30 mouse cellular contexts compared by ENCODE assay signal in genomic region chr4:132477833-132478232, GRCm38 (mm10). TPM values are rescaled to one million over a fixed set of nuclear protein-coding genes. Genes with fewer than 3 reads are reported as not detected.
A peak's percentile ranks its signal among the peaks of the same experiment; 100 is the strongest.
DNase-seq lines count a peak whose midpoint lies in the region; ATAC-seq and TF ChIP-seq lines count a peak whose summit lies in the region.
"Had no signal": no experiment of that assay in that cellular context is flagged by ENCODE, and none has a peak within 500 bp of the region (broad histone marks: within the 10 kb centered on the region; RNA-seq: fewer than 3 reads in every experiment).

No protein-coding gene starts in this region.

- no peak overlapping the region for H3K4me2 ChIP-seq in intestine, postnatal 0 days (replicated peaks; ENCODE audit: low read depth)
- H3K4me2 ChIP-seq in intestine, embryonic 16.5 days (ENCODE audit: low read depth, low read length): no peak overlapping the region
- no peak overlapping the region for H3K4me2 ChIP-seq in heart, embryonic 12.5 days
- H3K4me2 ChIP-seq: embryonic facial prominence, embryonic 13.5 days; embryonic facial prominence, embryonic 15.5 days; forebrain, embryonic 12.5 days had no signal

- no peak overlapping the region for H3K9ac ChIP-seq in intestine, postnatal 0 days (ENCODE audit: low read depth, low read length)
- H3K9ac ChIP-seq in intestine, embryonic 16.5 days (ENCODE audit: low read depth, low read length): no peak overlapping the region
- no peak overlapping the region for H3K9ac ChIP-seq in heart, embryonic 12.5 days
- H3K9ac ChIP-seq: embryonic facial prominence, embryonic 13.5 days; embryonic facial prominence, embryonic 15.5 days; forebrain, embryonic 12.5 days had no signal

- H3K4me3 ChIP-seq in intestine, postnatal 0 days (ENCODE audit: low read depth, low read length): no peak overlapping the region
- no peak overlapping the region for H3K4me3 ChIP-seq in intestine, embryonic 16.5 days (ENCODE audit: low read length)
- no peak overlapping the region for H3K4me3 ChIP-seq in brown adipose tissue, adult 24 weeks (ENCODE audit: insufficient read depth, low read depth, low read length)
- no peak overlapping the region for H3K4me3 ChIP-seq in heart, embryonic 12.5 days
- H3K4me3 ChIP-seq: embryonic facial prominence, embryonic 13.5 days; embryonic facial prominence, embryonic 15.5 days; erythroblast, embryonic 14.5 days; forebrain, embryonic 10.5 days; forebrain, embryonic 12.5 days had no signal

- H3K27ac ChIP-seq in intestine, postnatal 0 days (ENCODE audit: low read depth, low read length): peak overlapping the region; percentile 65
- H3K27ac ChIP-seq in intestine, embryonic 16.5 days (ENCODE audit: low read length): no peak overlapping the region
- H3K27ac ChIP-seq in brown adipose tissue, adult 24 weeks (replicated peaks; ENCODE audit: low read depth, low read length): peak overlapping the region; percentile 83
- H3K27ac ChIP-seq in heart, embryonic 12.5 days (ENCODE audit: poor library complexity, severe bottlenecking): no peak overlapping the region
- H3K27ac ChIP-seq: embryonic facial prominence, embryonic 13.5 days; embryonic facial prominence, embryonic 15.5 days; forebrain, embryonic 10.5 days; forebrain, embryonic 12.5 days had no signal

- no peaks in the 10 kb centered on the region for H3K9me3 ChIP-seq in intestine, postnatal 0 days (ENCODE audit: control insufficient read depth)
- no peaks in the 10 kb centered on the region for H3K9me3 ChIP-seq in intestine, embryonic 16.5 days (ENCODE audit: control insufficient read depth, low read length)
- no peaks in the 10 kb centered on the region for H3K9me3 ChIP-seq in heart, embryonic 12.5 days (replicated peaks)
- H3K9me3 ChIP-seq: embryonic facial prominence, embryonic 13.5 days; embryonic facial prominence, embryonic 15.5 days; forebrain, embryonic 10.5 days; forebrain, embryonic 12.5 days; G1E had no signal

- no peak for ATAC-seq in intestine, postnatal 0 days
- no peak for ATAC-seq in intestine, embryonic 16.5 days
- no peak for ATAC-seq in heart, embryonic 12.5 days (ENCODE audit: insufficient number of reproducible peaks, low FRiP score)
- ATAC-seq: activated CD4-positive, CD25-positive, alpha-beta regulatory T cell, adult 4 months; CD4-positive, CD25-positive, alpha-beta regulatory T cell, adult 4 months; forebrain, embryonic 14.5 days; Patski had no signal

- no peaks in the 10 kb centered on the region for H3K27me3 ChIP-seq in intestine, postnatal 0 days (replicated peaks; ENCODE audit: control insufficient read depth, insufficient read depth, low read length)
- no peaks in the 10 kb centered on the region for H3K27me3 ChIP-seq in intestine, embryonic 16.5 days (replicated peaks; ENCODE audit: control insufficient read depth, insufficient read depth, low read length)
- no peaks in the 10 kb centered on the region for H3K27me3 ChIP-seq in heart, embryonic 12.5 days (replicated peaks)
- H3K27me3 ChIP-seq: CH12.LX; embryonic facial prominence, embryonic 13.5 days; embryonic facial prominence, embryonic 15.5 days; forebrain, embryonic 12.5 days; Patski had no signal

- no peaks in the 10 kb centered on the region for H3K4me1 ChIP-seq in intestine, postnatal 0 days (replicated peaks; ENCODE audit: control insufficient read depth, insufficient read depth, low read length)
- H3K4me1 ChIP-seq in intestine, embryonic 16.5 days (ENCODE audit: control insufficient read depth, insufficient read depth, low read length): peaks cover 4% of the 10 kb centered on the region
- H3K4me1 ChIP-seq in brown adipose tissue, adult 24 weeks (ENCODE audit: control insufficient read depth, insufficient read depth, insufficient read length, low read length): peaks cover 3% of the 10 kb centered on the region; the same call in 1 of the 2 replicates
- H3K4me1 ChIP-seq in heart, embryonic 12.5 days (replicated peaks): no peaks in the 10 kb centered on the region
- H3K4me1 ChIP-seq: embryonic facial prominence, embryonic 13.5 days; embryonic facial prominence, embryonic 15.5 days; forebrain, embryonic 10.5 days; forebrain, embryonic 12.5 days had no signal

- H3K36me3 ChIP-seq in intestine, postnatal 0 days (ENCODE audit: control insufficient read depth, insufficient read depth): no peaks in the 10 kb centered on the region
- no peaks in the 10 kb centered on the region for H3K36me3 ChIP-seq in intestine, embryonic 16.5 days (ENCODE audit: control insufficient read depth, insufficient read depth, low read length)
- H3K36me3 ChIP-seq in heart, embryonic 12.5 days: no peaks in the 10 kb centered on the region
- H3K36me3 ChIP-seq: embryonic facial prominence, embryonic 13.5 days; embryonic facial prominence, embryonic 15.5 days; forebrain, embryonic 10.5 days; forebrain, embryonic 12.5 days; G1E had no signal

- DNase-seq in kidney, adult 9 months: peak; percentile 62
- DNase-seq in kidney, postnatal 10 days: no peak
- peak; percentile 40 to 59 for DNase-seq in kidney, postnatal 36 days
- no peak for DNase-seq in kidney, adult 11 months
- DNase-seq: adrenal gland, adult 8-10 months; adrenal gland, postnatal 14 days; adrenal gland, postnatal 36 days; B cell, adult 2 months; cerebellum, adult 11 months; cerebellum, adult 18-20 months; cerebellum, adult 8-10 months; cerebellum, adult 9-11 months; cerebellum, postnatal 14 days; cerebellum, postnatal 36 days; embryo, embryonic 11 days had no signal

- no peak for TF ChIP-seq CTCF in intestine, postnatal 0 days (IDR thresholded peaks at IDR 0.05; ENCODE audit: low read depth)

- WGBS in intestine, postnatal 0 days: 71% methylated on average over 8 of the region's 8 CpGs
- WGBS in intestine, embryonic 16.5 days: 78% methylated on average over 8 of the region's 8 CpGs
- 87% methylated on average over 8 of the region's 8 CpGs for WGBS in heart, embryonic 12.5 days

RNA-seq across cellular contexts. Expression of gene Med18, which starts 14.1 kb away (rescaled TPM):
- polyA plus RNA-seq in intestine, postnatal 0 days (2015; fragmentation: Nextera tagmentation; extraction: Ambion mirVana): 8.8 and 9.5 TPM in 2 replicates
- 15.2 and 18.4 TPM in 2 replicates for polyA plus RNA-seq in intestine, embryonic 16.5 days (2015; fragmentation: Nextera tagmentation; extraction: Ambion mirVana)
- 2.1 and 3.4 TPM in 2 replicates for polyA plus RNA-seq in brown adipose tissue, adult 24 weeks (2012; ENCODE audit: insufficient read depth, insufficient read length, missing spikeins)
- polyA plus RNA-seq in heart, embryonic 12.5 days (2016; fragmentation: Nextera tagmentation; extraction: Ambion mirVana): 16.4 and 18.2 TPM in 2 replicates

RNA-seq across cellular contexts. Expression of gene Sesn2, which starts 32.5 kb away (rescaled TPM):
- polyA plus RNA-seq in intestine, postnatal 0 days (2015; fragmentation: Nextera tagmentation; extraction: Ambion mirVana): 17.2 and 18.0 TPM in 2 replicates
- polyA plus RNA-seq in intestine, embryonic 16.5 days (2015; fragmentation: Nextera tagmentation; extraction: Ambion mirVana): 11.6 and 12.4 TPM in 2 replicates
- polyA plus RNA-seq in brown adipose tissue, adult 24 weeks (2012; ENCODE audit: insufficient read depth, insufficient read length, missing spikeins): 10.1 and 14.5 TPM in 2 replicates
- polyA plus RNA-seq in heart, embryonic 12.5 days (2016; fragmentation: Nextera tagmentation; extraction: Ambion mirVana): 10.3 and 10.5 TPM in 2 replicates

RNA-seq across cellular contexts. Expression of gene Phactr4, which starts 55.5 kb away (rescaled TPM):
- 16.7 and 17.5 TPM in 2 replicates for polyA plus RNA-seq in intestine, postnatal 0 days (2015; fragmentation: Nextera tagmentation; extraction: Ambion mirVana)
- 15.9 and 17.2 TPM in 2 replicates for polyA plus RNA-seq in intestine, embryonic 16.5 days (2015; fragmentation: Nextera tagmentation; extraction: Ambion mirVana)
- 5.9 and 11.6 TPM in 2 replicates for polyA plus RNA-seq in brown adipose tissue, adult 24 weeks (2012; ENCODE audit: insufficient read depth, insufficient read length, missing spikeins)
- 19.5 and 22.9 TPM in 2 replicates for polyA plus RNA-seq in heart, embryonic 12.5 days (2016; fragmentation: Nextera tagmentation; extraction: Ambion mirVana)

RNA-seq across cellular contexts. Expression of gene Atpif1, which starts 55.6 kb away (rescaled TPM):
- polyA plus RNA-seq in intestine, postnatal 0 days (2015; fragmentation: Nextera tagmentation; extraction: Ambion mirVana): 1,746 and 1,835 TPM in 2 replicates
- 1,346 and 1,379 TPM in 2 replicates for polyA plus RNA-seq in intestine, embryonic 16.5 days (2015; fragmentation: Nextera tagmentation; extraction: Ambion mirVana)
- 42.9 and 57.3 TPM in 2 replicates for polyA plus RNA-seq in brown adipose tissue, adult 24 weeks (2012; ENCODE audit: insufficient read depth, insufficient read length, missing spikeins)
- polyA plus RNA-seq in heart, embryonic 12.5 days (2016; fragmentation: Nextera tagmentation; extraction: Ambion mirVana): 1,373 and 1,377 TPM in 2 replicates

RNA-seq across cellular contexts. Expression of gene Dnajc8, which starts 57.5 kb away (rescaled TPM):
- polyA plus RNA-seq in intestine, postnatal 0 days (2015; fragmentation: Nextera tagmentation; extraction: Ambion mirVana): 119 and 120 TPM in 2 replicates
- 140 and 150 TPM in 2 replicates for polyA plus RNA-seq in intestine, embryonic 16.5 days (2015; fragmentation: Nextera tagmentation; extraction: Ambion mirVana)
- polyA plus RNA-seq in brown adipose tissue, adult 24 weeks (2012; ENCODE audit: insufficient read depth, insufficient read length, missing spikeins): 62.3 and 81.0 TPM in 2 replicates
- 130 and 135 TPM in 2 replicates for polyA plus RNA-seq in heart, embryonic 12.5 days (2016; fragmentation: Nextera tagmentation; extraction: Ambion mirVana)

Comparison
In these comparisons a context has a peak if more than half of its experiments do, and no peak if none do; other contexts are left out.
1. H3K27ac ChIP-seq: peak in intestine, postnatal 0 days (single experiment) and brown adipose tissue, adult 24 weeks (single experiment); none in intestine, embryonic 16.5 days (single experiment) and heart, embryonic 12.5 days (single experiment).
2. DNase-seq: peak in kidney, adult 9 months (single experiment) and kidney, postnatal 36 days (2 of 2); none in kidney, postnatal 10 days (single experiment) and kidney, adult 11 months (single experiment).